Mouse (Mus musculus): Measurements from ENCODE around the gene Rtn4.
"Not testable (repeated sequence)": the region's sequence is repeated elsewhere in the genome, so short reads cannot be mapped to it uniquely, and the experiment has no call there.

GRCm38 (mm10) chr11:29655381-29655780 lies 37.4 kb upstream of the Rtn4 start:
- not testable (repeated sequence) for TF ChIP-seq CTCF (IDR thresholded peaks at IDR 0.05; ENCODE audit: borderline replicate concordance, insufficient read depth, low read depth, low read length); POLR2A (IDR thresholded peaks at IDR 0.05; ENCODE audit: borderline replicate concordance, insufficient read depth, low read length)
